Mouse (Mus musculus) midbrain, postnatal 0 days (tissue): Measurements from ENCODE around the gene Slc38a10. TPM values are rescaled to one million over a fixed set of nuclear protein-coding genes. Genes with fewer than 3 reads are reported as not detected.

Source experiments
- ATAC-seq: fragments of 200-750 bp; cut with Nextera tagmentation; 2 replicates; pipeline ENCODE4 v1.8.0; 2017; ENCODE audit warnings: moderate number of reproducible peaks, mild to moderate bottlenecking, moderate TSS enrichment, moderate library complexity; ENCODE audit not compliant: low FRiP score
- DNase-seq: peaks from one replicate; pipeline ENCODE4 v3.0.0-alpha.2; 2015; ENCODE audit warnings: low spot score
- H3K27ac ChIP-seq: fragments of 300-500 bp; sonication (generic); 2 replicates; pipeline ENCODE4 v1.5.1; 2014; ENCODE audit warnings: low read depth, mild to moderate bottlenecking, low read length, mixed read lengths
- H3K27me3 ChIP-seq: fragments of 300-500 bp; sonication (generic); 2 replicates; pipeline ENCODE4 v1.6.1; 2014; ENCODE audit warnings: low read length, control low read depth, mixed read lengths; ENCODE audit not compliant: insufficient read depth
- H3K36me3 ChIP-seq: fragments of 300-500 bp; sonication (generic); 2 replicates; pipeline ENCODE4 v1.6.1; 2014; ENCODE audit warnings: low read length, control low read depth, mixed read lengths; ENCODE audit not compliant: insufficient read depth
- H3K4me1 ChIP-seq: fragments of 300-500 bp; sonication (generic); 2 replicates; pipeline ENCODE4 v1.6.1; 2014; ENCODE audit warnings: mild to moderate bottlenecking, control low read depth, antibody characterized with exemption, low read length, mixed read lengths; ENCODE audit not compliant: insufficient read depth
- H3K4me2 ChIP-seq: fragments of 300-500 bp; sonication (generic); 2 replicates; pipeline ENCODE4 v1.6.1; 2014; ENCODE audit warnings: low read depth, mild to moderate bottlenecking, low read length, mixed read lengths; ENCODE audit not compliant: poor library complexity, severe bottlenecking
- H3K4me3 ChIP-seq: fragments of 300-500 bp; sonication (generic); 2 replicates; pipeline ENCODE4 v1.5.1; 2014; ENCODE audit warnings: low read depth, mild to moderate bottlenecking, low read length, moderate library complexity
- H3K9ac ChIP-seq: fragments of 300-500 bp; sonication (generic); replicated peaks from 2 replicates; pipeline ENCODE4 v1.6.1; 2014; ENCODE audit warnings: mild to moderate bottlenecking, low read length, moderate library complexity, mixed read lengths; ENCODE audit not compliant: poor library complexity, severe bottlenecking
- H3K9me3 ChIP-seq: fragments of 300-500 bp; sonication (generic); 2 replicates; pipeline ENCODE4 v1.6.1; 2016; ENCODE audit warnings: low read length, control low read depth
- CTCF ChIP-seq: IDR thresholded peaks from 2 replicates; pipeline ENCODE4 v1.5.1; 2016; ENCODE audit warnings: antibody characterized with exemption, mild to moderate bottlenecking
- WGBS: fragments of 180-500 bp; shearing (Covaris S2); extraction: QIAGEN DNeasy Blood & Tissue Kit; methylation state at CpG from one replicate; pipeline ENCODE4 v1.1.7; 2014; 5-methylcytosine and 5-hydroxymethylcytosine counted together
- polyA plus RNA-seq: library from polyadenylated mRNA; unstranded; fragments of >200 nt; fragmentation: Nextera tagmentation; extraction: Ambion mirVana; gene quantifications from 2 replicates; pipeline ENCODE4 v1.2.1, GENCODE M21; 2015
- total RNA-seq: library from RNA; depleted of rRNA; stranded (reverse); fragments of >200 nt; gene quantifications from 2 replicates; pipeline ENCODE4 v1.2.3, GENCODE M21; 2014

Slc38a10 gene
- total and polyA plus RNA-seq, 2 experiments from 2014 or later = 111 to 171 TPM

- Histone ChIP-seq H3K27ac (no peak overlapping the region), H3K9me3 (no peaks in the 10 kb centered on the region), H3K9ac (no peak overlapping the region), H3K36me3 (peaks cover 10% of the 10 kb centered on the region), H3K4me1 (no peaks in the 10 kb centered on the region), H3K4me2 (no peak overlapping the region), H3K27me3 (no peaks in the 10 kb centered on the region), H3K4me3 (no peak overlapping the region)
- no peak for TF ChIP-seq CTCF
- 91% methylated on average over 10 of the region's 10 CpGs for WGBS
- DNase-seq (no peak), ATAC-seq (no peak)
Observed at GRCm38 (mm10) chr11:120139309-120139731, 11.8 kb downstream of the Slc38a10 start.

GRCm38 (mm10) chr11:120137625-120138004 is 13.5 kb downstream of the Slc38a10 start:
- DNase-seq (no peak), ATAC-seq (no peak)
- Histone ChIP-seq H3K4me1 (no peaks in the 10 kb centered on the region), H3K9me3 (no peaks in the 10 kb centered on the region), H3K27me3 (no peaks in the 10 kb centered on the region), H3K9ac (no peak overlapping the region), H3K4me3 (no peak overlapping the region), H3K4me2 (no peak overlapping the region), H3K36me3 (peaks cover 15% of the 10 kb centered on the region), H3K27ac (no peak overlapping the region)
- WGBS = 69% methylated on average over 5 of the region's 5 CpGs
- no peak for TF ChIP-seq CTCF

- H3K36me3 ChIP-seq = peaks cover 15% of the 10 kb centered on the region
- TF ChIP-seq CTCF = no peak
- WGBS = 60% methylated on average over 23 of the region's 23 CpGs
- H3K9ac ChIP-seq = no peak overlapping the region
- ATAC-seq (no peak), DNase-seq (no peak)
- no peak overlapping the region for H3K4me3 ChIP-seq
- H3K27ac ChIP-seq = no peak overlapping the region
- no peak overlapping the region for H3K4me2 ChIP-seq
- H3K4me1 ChIP-seq = no peaks in the 10 kb centered on the region
- H3K9me3 ChIP-seq = no peaks in the 10 kb centered on the region
- no peaks in the 10 kb centered on the region for H3K27me3 ChIP-seq
Observed at GRCm38 (mm10) chr11:120136796-120137624, 14.1 kb downstream of the Slc38a10 start.

GRCm38 (mm10) chr11:120136195-120136594 is 15.0 kb downstream of the Slc38a10 start:
- Histone ChIP-seq H3K27ac (no peak overlapping the region), H3K36me3 (peaks cover 17% of the 10 kb centered on the region), H3K4me2 (no peak overlapping the region), H3K9ac (no peak overlapping the region), H3K4me1 (no peaks in the 10 kb centered on the region), H3K27me3 (no peaks in the 10 kb centered on the region), H3K9me3 (no peaks in the 10 kb centered on the region), H3K4me3 (no peak overlapping the region)
- ATAC-seq (no peak), DNase-seq (no peak)
- 88% methylated on average over 8 of the region's 8 CpGs for WGBS
- no peak for TF ChIP-seq CTCF

- H3K4me1 ChIP-seq = no peaks in the 10 kb centered on the region
- H3K4me2 ChIP-seq = no peak overlapping the region
- peaks cover 23% of the 10 kb centered on the region for H3K36me3 ChIP-seq
- no peaks in the 10 kb centered on the region for H3K9me3 ChIP-seq
- no peaks in the 10 kb centered on the region for H3K27me3 ChIP-seq
- H3K4me3 ChIP-seq = no peak overlapping the region
- WGBS = 92% methylated on average over 9 of the region's 9 CpGs
- H3K9ac ChIP-seq = no peak overlapping the region
- H3K27ac ChIP-seq = no peak overlapping the region
- DNase-seq (no peak), ATAC-seq (no peak)
- no peak for TF ChIP-seq CTCF
Observed at GRCm38 (mm10) chr11:120134847-120135530, 16.2 kb downstream of the Slc38a10 start.

GRCm38 (mm10) chr11:120134148-120134547 is 17.0 kb downstream of the Slc38a10 start:
- ATAC-seq (no peak), DNase-seq (no peak)
- Histone ChIP-seq H3K36me3 (peaks cover 24% of the 10 kb centered on the region), H3K27me3 (no peaks in the 10 kb centered on the region), H3K4me2 (no peak overlapping the region), H3K4me1 (no peaks in the 10 kb centered on the region), H3K9me3 (no peaks in the 10 kb centered on the region), H3K27ac (no peak overlapping the region), H3K9ac (no peak overlapping the region), H3K4me3 (no peak overlapping the region)
- WGBS = 94% methylated on average over 5 of the region's 5 CpGs
- TF ChIP-seq CTCF = no peak
